15 mouse cellular contexts compared by ENCODE assay signal in genomic region chr10:15399964-15400363, GRCm38 (mm10).
"Had no signal": no experiment of that assay in that cellular context is flagged by ENCODE, and none has a peak within 500 bp of the region (broad histone marks: within the 10 kb centered on the region; RNA-seq: fewer than 3 reads in every experiment).

No protein-coding gene starts in this region.

- ATAC-seq: liver, postnatal 0 days; lung, postnatal 0 days; midbrain, embryonic 16.5 days had no signal

- DNase-seq: liver, postnatal 0 days; lung, adult 2 months; lung, postnatal 14 days; lung, postnatal 36 days; midbrain, embryonic 14.5 days; retina, postnatal 1 day; right cerebral cortex, adult 18-20 months; right cerebral cortex, postnatal 25 days; right cerebral cortex, postnatal 4 days; spleen, adult 18-20 months; thymus, adult 18-20 months; thymus, postnatal 14 days; thymus, postnatal 36 days had no signal
